Mouse (Mus musculus) neural tube, embryonic 10.5 days (tissue): ENCODE results near the gene Hoxd11.

Source experiments
- DNase-seq: peaks from one replicate; pipeline ENCODE4 v3.0.0-alpha.2; 2017; ENCODE audit warnings: low spot score; ENCODE audit errors: extremely low spot score

Hoxd11 gene

DNA sequence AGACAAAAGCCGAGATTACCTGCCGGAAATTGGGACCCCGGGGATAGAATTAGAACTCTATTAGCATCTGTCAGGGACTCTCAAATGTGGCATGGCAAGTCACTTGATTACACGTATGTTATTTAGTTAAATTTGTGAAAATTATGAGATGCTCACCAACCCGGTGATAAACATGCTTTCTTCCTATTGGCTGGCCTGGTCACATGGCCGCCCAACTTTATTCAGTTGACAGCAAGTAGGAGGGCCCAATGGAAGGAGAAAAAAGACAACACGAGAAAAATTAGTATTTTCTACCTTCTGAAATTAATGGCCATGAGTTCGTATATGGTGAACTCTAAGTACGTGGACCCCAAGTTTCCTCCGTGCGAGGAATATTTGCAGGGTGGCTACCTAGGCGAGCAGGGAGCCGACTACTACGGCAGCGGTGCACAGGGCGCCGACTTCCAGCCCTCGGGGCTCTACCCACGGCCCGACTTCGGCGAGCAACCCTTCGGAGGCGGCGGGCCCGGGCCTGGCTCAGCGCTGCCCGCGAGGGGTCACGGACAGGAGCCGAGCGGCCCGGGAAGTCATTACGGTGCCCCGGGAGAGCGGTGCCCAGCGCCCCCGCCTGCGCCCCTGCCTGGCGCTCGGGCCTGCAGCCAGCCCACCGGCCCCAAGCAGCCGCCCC lies 47.7 kb downstream of the Hoxd11 start:
- DNase-seq, result peak; percentile 67

DNA sequence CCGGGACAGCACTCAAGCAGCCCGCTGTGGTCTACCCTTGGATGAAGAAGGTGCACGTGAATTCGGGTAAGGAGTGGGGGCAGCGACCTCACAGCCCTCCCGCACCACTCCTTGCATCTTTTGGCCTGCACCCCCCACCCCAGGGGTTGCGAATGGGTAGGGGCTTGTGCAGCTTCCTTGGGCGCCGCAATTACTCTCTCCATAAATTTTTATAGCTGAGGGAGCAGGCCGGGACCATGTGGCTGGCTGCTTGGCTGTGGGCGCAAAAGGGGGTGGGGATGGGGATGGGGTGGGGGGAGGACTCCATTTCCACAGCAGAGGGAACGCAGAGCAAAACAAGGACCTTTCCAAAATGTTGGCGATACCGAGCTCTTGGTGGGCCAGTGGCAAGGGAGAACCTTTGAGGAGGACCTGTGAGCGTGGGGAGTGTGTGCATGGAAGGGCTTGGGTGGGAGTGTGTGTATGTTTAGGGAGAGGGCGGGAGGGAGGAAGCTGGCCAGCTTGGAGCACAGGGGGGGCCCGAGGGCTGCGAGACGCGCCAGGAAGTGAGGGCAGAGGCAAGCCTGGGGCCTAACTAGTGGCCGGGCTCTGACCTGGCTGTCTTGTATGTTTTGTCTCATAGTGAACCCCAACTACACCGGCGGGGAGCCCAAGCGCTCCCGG lies 48.4 kb downstream of the Hoxd11 start:
- DNase-seq, result peak; percentile 69

DNA sequence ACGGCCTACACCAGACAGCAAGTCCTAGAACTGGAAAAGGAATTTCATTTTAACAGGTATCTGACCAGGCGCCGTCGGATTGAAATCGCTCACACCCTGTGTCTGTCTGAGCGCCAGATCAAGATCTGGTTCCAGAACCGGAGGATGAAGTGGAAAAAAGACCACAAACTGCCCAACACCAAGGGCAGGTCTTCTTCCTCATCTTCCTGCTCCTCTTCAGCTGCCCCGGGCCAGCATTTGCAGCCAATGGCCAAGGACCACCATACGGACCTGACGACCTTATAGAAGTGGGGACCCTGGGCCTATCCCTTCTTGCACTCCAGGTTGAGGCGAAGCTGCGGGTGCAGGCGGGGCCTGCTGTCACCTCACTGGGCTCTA lies 48.9 kb downstream of the Hoxd11 start:
- DNase-seq, result peak; percentile 65

DNA sequence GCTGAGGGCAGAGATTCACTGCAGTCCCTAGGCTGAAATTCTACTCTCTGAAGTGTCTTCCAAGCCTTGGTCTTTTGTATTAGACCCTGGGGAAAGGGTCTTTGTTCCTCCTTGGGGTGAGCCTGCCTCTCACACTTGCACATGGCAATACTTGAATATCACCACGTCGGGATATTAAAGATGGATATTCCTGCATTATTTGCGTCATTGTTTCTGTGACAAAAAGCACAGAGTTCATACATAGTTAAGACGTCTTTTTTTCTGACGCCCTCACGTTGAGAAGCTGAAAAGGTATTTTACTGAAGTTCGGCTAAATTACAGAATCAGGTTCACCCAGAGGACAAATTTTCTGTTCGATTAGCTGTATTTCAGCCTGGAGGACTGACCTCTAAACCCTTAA lies 51.0 kb downstream of the Hoxd11 start:
- peak; percentile 40 for DNase-seq

DNA sequence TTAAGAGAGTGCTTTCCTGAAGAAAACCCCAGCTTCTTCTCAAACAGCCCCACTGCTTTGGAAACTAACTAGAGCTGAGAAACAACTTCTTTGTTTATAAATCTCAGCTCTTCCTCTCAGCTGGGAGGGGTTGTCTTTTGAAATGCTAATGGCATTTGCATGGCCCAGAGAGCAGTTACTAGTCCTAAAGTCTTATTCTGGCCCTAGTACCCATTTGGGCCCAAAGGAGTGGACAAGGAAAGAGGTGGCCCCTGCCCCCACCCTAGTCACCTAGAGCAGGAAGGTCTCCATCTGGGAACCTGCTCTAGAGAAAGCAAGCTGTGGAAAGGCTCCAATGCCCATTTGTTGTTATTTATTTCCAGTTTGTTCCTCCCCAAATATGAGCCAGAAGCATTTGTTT lies 51.7 kb downstream of the Hoxd11 start:
- peak; percentile 63 for DNase-seq

DNA sequence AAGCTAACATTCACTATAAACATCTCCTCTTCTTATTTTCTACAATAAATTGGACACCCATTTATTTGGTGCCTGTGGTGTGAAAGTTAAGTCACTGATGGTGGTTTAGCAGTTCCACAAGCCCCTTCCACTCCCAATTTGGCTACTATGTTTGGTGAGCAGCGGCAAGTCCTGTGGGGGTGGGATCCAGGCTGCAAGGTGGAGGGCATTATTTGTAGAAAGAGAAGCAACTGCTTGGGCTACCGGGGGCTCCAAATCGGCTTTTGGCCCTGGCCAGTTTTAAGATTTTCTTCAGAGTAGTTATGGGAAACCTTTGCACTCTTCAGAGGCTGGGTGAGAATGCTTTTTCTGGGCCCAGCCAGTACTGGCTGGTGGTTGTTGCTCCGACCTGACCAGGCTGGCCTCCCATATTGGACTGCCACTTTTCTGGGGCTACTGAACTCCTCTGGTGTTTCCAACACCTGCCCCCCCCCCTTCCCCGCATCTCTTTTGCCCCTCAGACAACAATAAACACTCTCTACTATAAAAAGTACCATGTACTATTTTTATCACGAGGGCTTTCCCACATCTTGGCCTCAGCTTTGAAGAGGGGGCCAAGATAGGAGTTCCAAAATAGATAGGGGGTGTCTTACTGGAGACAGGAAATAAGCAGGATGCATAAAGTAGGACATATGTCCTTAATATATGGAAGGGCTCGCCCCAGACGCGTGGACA lies 52.6 kb downstream of the Hoxd11 start:
- DNase-seq, result peak; percentile 54

DNA sequence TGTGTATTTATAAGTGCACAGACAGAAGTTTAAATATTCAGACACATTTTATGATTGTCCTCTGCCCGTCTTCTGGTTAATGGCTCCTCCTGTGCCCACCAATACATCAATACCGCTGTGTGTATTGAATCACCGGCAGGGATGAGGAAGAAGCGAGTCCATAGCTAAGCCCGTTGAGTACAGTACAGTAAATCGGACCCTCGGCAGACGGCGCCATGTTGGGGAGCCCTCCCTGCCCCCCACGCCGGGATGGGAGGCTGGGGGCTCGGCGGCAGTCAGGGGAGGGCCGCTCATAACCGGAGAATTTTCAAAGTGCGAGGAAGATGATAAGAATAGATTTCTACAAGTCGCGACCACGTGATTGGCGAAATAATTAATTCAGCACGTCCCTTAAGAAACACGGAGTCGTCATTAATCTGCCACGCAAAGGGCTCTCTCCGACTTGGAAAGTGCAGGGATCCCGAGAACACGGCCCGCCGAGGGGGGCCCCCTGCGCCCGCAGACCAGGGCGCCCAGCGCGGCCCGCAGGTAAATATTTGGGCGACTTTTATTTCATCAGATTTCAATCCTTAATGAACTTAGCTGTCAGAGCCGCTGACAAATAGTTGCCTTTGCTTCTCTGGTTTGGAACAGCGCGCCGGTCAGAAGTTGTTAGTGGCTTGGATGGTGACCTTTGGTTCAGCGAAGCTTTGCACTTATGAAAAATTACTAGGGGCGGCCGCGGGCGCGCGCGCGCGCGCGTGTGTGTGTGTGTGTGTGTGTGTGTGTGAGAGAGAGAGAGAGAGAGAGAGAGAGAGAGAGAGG lies 53.4 kb downstream of the Hoxd11 start:
- peak; percentile 81 for DNase-seq

DNA sequence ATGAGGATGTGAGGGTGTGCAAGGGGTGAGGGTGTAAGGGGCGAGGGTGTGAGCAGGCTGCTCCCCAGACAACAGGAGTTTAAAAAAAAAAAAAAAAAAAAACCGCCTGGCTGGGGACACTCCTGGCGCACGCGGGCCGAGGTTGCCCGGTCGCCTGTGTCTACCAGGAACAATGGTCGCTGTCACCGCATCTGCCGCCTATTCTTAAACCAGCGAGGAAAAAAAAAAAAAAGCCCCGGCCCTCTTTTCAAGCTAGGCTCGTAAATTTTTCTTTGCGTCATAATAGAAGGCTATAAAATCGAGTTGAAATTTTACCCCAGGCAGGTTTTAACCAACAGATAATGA lies 53.9 kb downstream of the Hoxd11 start:
- no peak for DNase-seq

DNA sequence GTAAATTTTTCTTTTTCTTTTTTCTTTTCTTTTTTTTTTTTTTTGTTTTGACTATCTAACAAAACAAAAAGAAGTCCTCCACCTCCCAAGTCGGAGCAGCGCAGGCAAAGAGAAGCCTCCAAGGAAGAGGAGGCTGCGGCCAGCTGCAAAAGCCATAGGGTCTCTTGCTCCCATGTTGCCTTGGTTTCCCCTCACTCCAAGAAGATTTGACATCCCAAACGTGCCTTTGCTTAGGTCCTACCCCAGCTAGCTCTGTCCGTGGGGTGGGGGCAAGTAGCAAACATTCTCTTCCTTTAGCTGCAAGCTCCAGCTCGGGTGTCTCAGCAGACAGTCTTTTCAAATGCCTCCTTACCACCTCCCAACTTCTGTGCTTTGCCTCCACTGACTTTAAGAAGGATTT lies 54.4 kb downstream of the Hoxd11 start:
- DNase-seq, result peak; percentile 69

DNA sequence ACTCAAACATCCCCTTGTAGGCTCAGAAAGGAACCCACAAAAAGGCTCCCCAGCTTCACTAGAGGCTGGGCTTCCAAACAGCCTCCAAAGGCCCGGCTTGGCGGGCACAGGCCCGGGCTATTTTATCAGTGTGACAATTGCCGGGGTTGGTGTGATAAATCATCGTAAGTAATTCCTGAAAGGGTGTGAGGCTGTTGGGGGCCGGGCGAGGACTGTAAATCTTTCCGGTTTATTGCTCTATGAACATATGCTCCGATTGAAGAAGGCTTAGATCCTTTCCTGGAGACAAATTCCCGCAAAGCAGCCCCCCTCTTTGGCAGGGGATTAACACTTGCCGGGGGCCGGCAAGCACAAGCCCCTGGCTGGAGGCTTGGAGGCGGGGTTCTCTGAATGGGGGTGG lies 55.1 kb downstream of the Hoxd11 start:
- peak; percentile 81 for DNase-seq

DNA sequence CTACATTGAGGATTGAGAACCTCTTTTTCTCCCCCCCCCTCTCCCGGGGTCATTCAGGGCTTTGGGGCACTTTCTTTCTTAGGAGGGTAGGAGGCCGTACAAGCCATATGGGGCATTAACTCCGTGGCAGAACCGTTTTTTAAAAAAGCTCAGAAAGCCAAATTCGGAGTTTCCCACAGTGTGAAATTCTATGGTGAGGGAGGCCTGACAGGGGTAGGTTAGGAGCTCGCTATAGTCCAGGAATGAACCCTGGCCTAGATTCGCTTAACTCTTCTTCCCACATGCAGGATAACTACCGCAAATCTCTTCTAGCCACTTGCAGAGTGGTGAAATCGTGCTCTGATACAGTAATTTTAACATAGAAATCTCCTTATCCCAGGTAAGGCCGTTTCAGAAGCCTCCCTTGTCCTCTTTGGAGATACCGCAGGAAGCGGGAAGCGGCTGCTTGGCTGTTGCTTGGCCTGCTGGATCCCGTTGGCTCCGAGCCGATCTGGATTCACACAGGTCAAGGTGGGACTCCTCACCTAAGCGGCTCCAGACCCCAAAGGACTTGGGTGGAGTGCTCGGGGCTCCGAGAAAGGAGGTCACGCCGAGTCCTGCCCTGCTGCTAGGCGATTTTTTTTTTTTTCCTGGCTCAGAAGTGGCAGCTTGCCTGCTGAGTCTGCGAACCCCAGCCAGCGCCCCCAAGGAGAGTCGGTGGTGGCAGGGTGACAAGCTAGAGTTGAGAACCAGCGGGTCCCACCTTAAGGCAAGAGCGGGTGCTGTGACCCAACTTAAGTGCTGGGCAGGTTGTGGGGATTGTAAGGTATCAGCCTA lies 55.8 kb downstream of the Hoxd11 start:
- peak; percentile 76 for DNase-seq

DNA sequence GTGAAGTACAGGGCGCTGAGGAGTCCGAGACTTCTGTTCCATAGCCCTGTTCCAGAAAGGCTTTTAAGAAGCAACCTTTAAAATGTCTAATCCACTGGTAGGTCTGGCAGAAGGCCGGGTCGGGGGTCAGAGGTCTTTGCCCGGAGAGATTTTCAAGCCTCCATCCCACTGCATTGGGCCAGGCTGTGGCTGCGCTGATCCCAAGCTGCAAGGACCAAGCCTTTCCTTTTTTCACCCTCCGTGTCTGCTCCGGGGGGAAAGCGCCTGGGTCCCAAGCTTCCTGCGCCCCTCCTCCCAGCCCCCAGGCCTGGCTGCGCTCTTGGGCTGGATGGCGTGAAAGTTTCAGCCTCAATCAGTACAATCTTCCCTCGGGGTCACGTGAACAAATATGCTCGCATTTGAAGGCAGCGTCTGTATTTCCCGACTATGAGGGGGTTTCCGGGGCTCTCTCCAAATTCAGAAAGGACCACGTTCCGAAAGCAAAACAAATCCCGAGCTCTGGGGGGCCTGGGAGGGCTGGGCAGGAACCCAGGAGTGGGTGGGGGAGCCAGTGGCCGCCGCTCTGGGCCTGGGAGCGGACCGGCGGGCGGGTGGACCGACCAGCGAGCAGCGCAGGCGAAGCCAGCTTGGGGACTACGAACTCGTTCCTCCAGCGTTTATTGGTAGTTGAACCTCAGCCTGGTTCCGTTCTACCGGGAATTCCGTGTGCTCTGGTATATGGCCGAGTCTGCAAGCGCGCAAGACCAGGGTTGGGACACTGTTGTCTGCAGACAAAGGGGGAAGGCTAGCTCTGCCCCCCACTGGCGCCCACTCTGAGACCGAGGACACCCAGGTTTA lies 56.7 kb downstream of the Hoxd11 start:
- DNase-seq, result peak; percentile 78
